Mouse (Mus musculus) retina, embryonic 14.5 days (tissue): ENCODE measurements around the gene Dgki.

Experiments used
- DNase-seq: peaks from one replicate; pipeline ENCODE4 v3.0.0-alpha.2; 2015; ENCODE audit warnings: low spot score

Dgki gene

GRCm38 (mm10) chr6:36907191-36907590, 392.8 kb downstream of the Dgki start:
- DNase-seq = no peak

- DNase-seq = no peak
Observed at GRCm38 (mm10) chr6:36905965-36906364, 394.0 kb downstream of the Dgki start.

- DNase-seq = no peak
Observed at GRCm38 (mm10) chr6:36904911-36905310, 395.1 kb downstream of the Dgki start.

- DNase-seq = peak; percentile 77
Observed at GRCm38 (mm10) chr6:36903821-36904220, 396.2 kb downstream of the Dgki start.

GRCm38 (mm10) chr6:36903159-36903794, 396.7 kb downstream of the Dgki start:
- peak; percentile 38 for DNase-seq

GRCm38 (mm10) chr6:36899872-36900271, 400.1 kb downstream of the Dgki start:
- no peak for DNase-seq

GRCm38 (mm10) chr6:36898412-36898811, 401.6 kb downstream of the Dgki start:
- DNase-seq = no peak

- DNase-seq = no peak
Observed at GRCm38 (mm10) chr6:36897616-36898149, 402.3 kb downstream of the Dgki start.

- DNase-seq = no peak
Observed at GRCm38 (mm10) chr6:36896656-36897055, 403.3 kb downstream of the Dgki start.

GRCm38 (mm10) chr6:36891820-36892219, 408.2 kb downstream of the Dgki start:
- no peak for DNase-seq

- no peak for DNase-seq
Observed at GRCm38 (mm10) chr6:36890776-36891175, 409.2 kb downstream of the Dgki start.

- DNase-seq = peak; percentile 30
Observed at GRCm38 (mm10) chr6:36890296-36890695, 409.7 kb downstream of the Dgki start.

- no peak for DNase-seq
Observed at GRCm38 (mm10) chr6:36881309-36881708, 418.7 kb downstream of the Dgki start.

- peak; percentile 21 for DNase-seq
Observed at GRCm38 (mm10) chr6:36880643-36881263, 419.2 kb downstream of the Dgki start.

GRCm38 (mm10) chr6:36877399-36877798, 422.6 kb downstream of the Dgki start:
- no peak for DNase-seq

- no peak for DNase-seq
Observed at GRCm38 (mm10) chr6:36876426-36876825, 423.6 kb downstream of the Dgki start.

GRCm38 (mm10) chr6:36875926-36876325, 424.1 kb downstream of the Dgki start:
- DNase-seq = no peak

- no peak for DNase-seq
Observed at GRCm38 (mm10) chr6:36872876-36873275, 427.1 kb downstream of the Dgki start.

- DNase-seq = no peak
Observed at GRCm38 (mm10) chr6:36868217-36868616, 431.8 kb downstream of the Dgki start.

GRCm38 (mm10) chr6:36858258-36859041, 441.5 kb downstream of the Dgki start:
- no peak for DNase-seq

- no peak for DNase-seq
Observed at GRCm38 (mm10) chr6:36857627-36858257, 442.2 kb downstream of the Dgki start.

GRCm38 (mm10) chr6:36850422-36851129, 449.4 kb downstream of the Dgki start:
- DNase-seq = no peak
